Mouse (Mus musculus) adrenal gland (tissue): ENCODE data around the gene Asphd1.

Experiments used
- intact Hi-C: fragments of 180-260 bp; cut with DNase I; formaldehyde crosslinking; loops from one replicate; pipeline ENCODE4 v1.15.1; 2025
- long read RNA-seq, 2 experiments: library from polyadenylated mRNA; unstranded; transcript quantifications; one replicate each; pipeline ENCODE4 v2.0.0; 2020; ENCODE audit warnings: borderline replicate concordance in 1 of 2; ENCODE audit not compliant: insufficient replicate concordance in 1 of 2

Asphd1 gene
- long read RNA-seq, experiment 1, partial matches to known transcripts = 0 of 1 reads
- long read RNA-seq, experiment 1, other reads (novel, unspliced or antisense) = 1 of 1 reads
- long read RNA-seq, experiment 2, partial matches to known transcripts = 0 of 3 reads
- long read RNA-seq, experiment 2, other reads (novel, unspliced or antisense) = 2 of 3 reads

- intact Hi-C loops = no loop called here
Observed at GRCm38 (mm10) chr7:126949403-126949792, at the start of gene Asphd1. Asphd1 (minus strand) TSS chr7:126949582.

- intact Hi-C loops = no loop called here
Observed at GRCm38 (mm10) chr7:126996449-126996848, 47.1 kb upstream of the Asphd1 start.

- intact Hi-C loops = no loop called here
Observed at GRCm38 (mm10) chr7:126988816-126989215, 39.4 kb upstream of the Asphd1 start.

GRCm38 (mm10) chr7:126986319-126986718 lies 36.9 kb upstream of the Asphd1 start:
- intact Hi-C loops = no loop called here

- intact Hi-C loops = no loop called here
Observed at GRCm38 (mm10) chr7:126984667-126985444, 35.5 kb upstream of the Asphd1 start.

GRCm38 (mm10) chr7:126983113-126983512 lies 33.7 kb upstream of the Asphd1 start:
- intact Hi-C loops = no loop called here

GRCm38 (mm10) chr7:126982054-126982453 lies 32.7 kb upstream of the Asphd1 start:
- intact Hi-C loops = no loop called here

- intact Hi-C loops = no loop called here
Observed at GRCm38 (mm10) chr7:126981601-126982000, 32.2 kb upstream of the Asphd1 start.

GRCm38 (mm10) chr7:126978841-126979240 lies 29.5 kb upstream of the Asphd1 start:
- intact Hi-C loops = loop anchor here (5.0 kb wide), 1 partner anchor 33 kb away; the partner anchor contains the start of gene Mvp

- intact Hi-C loops = loop anchor here (5.0 kb wide), 1 partner anchor 35 kb away; the partner anchor contains the start of gene Mvp
Observed at GRCm38 (mm10) chr7:126976878-126977459, 27.6 kb upstream of the Asphd1 start.

- intact Hi-C loops = loop anchor here (5.0 kb wide), 1 partner anchor 36 kb away; the partner anchor contains the start of gene Mvp
Observed at GRCm38 (mm10) chr7:126975950-126976866, 26.8 kb upstream of the Asphd1 start, which contains the start of gene Cdiptos. Cdiptos (minus strand) TSS chr7:126976098.

- intact Hi-C loops = loop anchor here (5.0 kb wide), 1 partner anchor 37 kb away; the partner anchor contains the start of gene Mvp
Observed at GRCm38 (mm10) chr7:126975893-126975949, 26.3 kb upstream of the Asphd1 start, which contains the start of gene Cdipt. Cdipt (plus strand) TSS chr7:126975914.

- intact Hi-C loops = loop anchor here (5.0 kb wide), 1 partner anchor 37 kb away; the partner anchor contains the start of gene Mvp
Observed at GRCm38 (mm10) chr7:126975493-126975892, 26.1 kb upstream of the Asphd1 start.

- intact Hi-C loops = no loop called here
Observed at GRCm38 (mm10) chr7:126967361-126967760, 18.0 kb upstream of the Asphd1 start.

GRCm38 (mm10) chr7:126965568-126965967 lies 16.2 kb upstream of the Asphd1 start:
- intact Hi-C loops = no loop called here

- intact Hi-C loops = no loop called here
Observed at GRCm38 (mm10) chr7:126963548-126964286, 14.3 kb upstream of the Asphd1 start.

GRCm38 (mm10) chr7:126961965-126962364 lies 12.6 kb upstream of the Asphd1 start:
- intact Hi-C loops = no loop called here

- intact Hi-C loops = no loop called here
Observed at GRCm38 (mm10) chr7:126961095-126961494, 11.7 kb upstream of the Asphd1 start.

- intact Hi-C loops = no loop called here
Observed at GRCm38 (mm10) chr7:126959780-126960179, 10.4 kb upstream of the Asphd1 start.

GRCm38 (mm10) chr7:126955125-126955524 lies 5.7 kb upstream of the Asphd1 start:
- intact Hi-C loops = no loop called here

- intact Hi-C loops = loop anchor here (5.0 kb wide), 1 partner anchor 150 kb away; no protein-coding TSS in a partner anchor
Observed at GRCm38 (mm10) chr7:126952646-126953045, 3.3 kb upstream of the Asphd1 start.
